Mouse (Mus musculus) heart, adult 18-20 months (tissue): Measurements from ENCODE around the gene Apln. TPM values are rescaled to one million over a fixed set of nuclear protein-coding genes. Genes with fewer than 3 reads are reported as not detected.

Experiments
- DNase-seq, 2 experiments: peaks; one replicate each; pipeline ENCODE4 v3.0.0; 2021 to 2022; ENCODE audit warnings: mixed read lengths in 1 of 2
- long read RNA-seq, 2 experiments: library from polyadenylated mRNA; stranded (forward); transcript quantifications; one replicate each; pipeline ENCODE4 v2.0.0; 2021
- total RNA-seq, 2 experiments: library from RNA; stranded (reverse); gene quantifications; 2 replicates each; pipeline ENCODE4 v1.2.3; 2021

The Apln gene
- total RNA-seq: 10 to 100 TPM in 1 of 2 experiments, 1 to 10 TPM in 1; 4.6 to 15.9 TPM
- long read RNA-seq, experiment 1, transcript Apln-201 (3 exons, 3,149 nt): major isoform, 10 of 11 reads
- long read RNA-seq, experiment 1, partial matches to known transcripts: 0 of 11 reads
- long read RNA-seq, experiment 1, other reads (novel, unspliced or antisense): 1 of 11 reads
- long read RNA-seq, experiment 2, transcript Apln-201 (3 exons, 3,149 nt): major isoform, 5 of 6 reads
- long read RNA-seq, experiment 2, partial matches to known transcripts: 1 of 6 reads
- long read RNA-seq, experiment 2, other reads (novel, unspliced or antisense): 0 of 6 reads

DNA sequence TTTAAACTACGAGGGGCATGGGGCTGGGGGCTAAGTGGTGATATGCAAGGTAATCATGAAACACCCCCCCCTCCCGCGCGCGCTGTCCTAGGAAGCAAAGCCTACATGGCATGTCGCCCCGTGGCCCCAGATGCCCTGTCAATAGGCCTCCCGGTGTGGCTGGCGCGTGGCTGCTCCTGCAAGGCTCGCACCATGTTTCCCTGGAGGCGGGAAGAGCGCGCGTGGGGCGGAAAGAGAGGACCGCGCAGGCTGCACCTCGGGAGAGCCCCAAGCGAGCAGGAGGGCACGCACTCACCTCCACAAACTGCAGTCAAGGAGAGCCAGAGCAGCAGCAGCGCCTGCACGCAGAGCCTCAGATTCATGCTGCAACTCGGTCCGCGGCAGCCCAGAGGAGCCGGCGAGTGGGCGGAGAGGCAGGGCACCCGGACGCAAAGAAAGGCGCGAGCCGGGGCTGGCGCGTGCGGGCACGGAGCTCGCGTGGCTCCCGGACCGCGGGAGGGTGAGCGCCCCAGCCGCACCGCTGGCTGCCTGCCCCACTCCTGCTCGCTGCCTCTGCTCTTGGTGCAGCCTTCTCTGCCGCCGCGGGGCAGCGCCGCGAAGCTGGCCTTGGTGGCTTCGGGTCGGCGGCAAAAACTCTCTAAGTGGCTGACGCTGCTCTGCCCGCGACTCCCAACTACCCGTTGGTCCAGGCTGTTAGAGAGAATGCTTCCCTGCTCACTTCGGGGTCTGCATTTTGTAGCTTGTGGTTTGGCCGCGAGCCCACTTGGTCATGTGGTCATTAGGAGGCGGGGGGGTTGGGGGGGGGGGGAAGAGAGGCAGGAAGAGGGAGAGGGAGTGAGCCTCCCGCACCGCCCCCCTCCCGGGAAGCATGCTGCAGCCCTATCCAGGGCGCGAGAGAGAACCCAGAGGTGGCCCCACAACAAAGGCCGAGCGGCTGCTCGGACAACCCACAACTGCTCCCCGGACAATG lies at the start of gene Apln:
Apln (minus strand) TSS at position 710 of the 970 bp plus-strand sequence.
- peak; percentile 27 to 39 for DNase-seq

DNA sequence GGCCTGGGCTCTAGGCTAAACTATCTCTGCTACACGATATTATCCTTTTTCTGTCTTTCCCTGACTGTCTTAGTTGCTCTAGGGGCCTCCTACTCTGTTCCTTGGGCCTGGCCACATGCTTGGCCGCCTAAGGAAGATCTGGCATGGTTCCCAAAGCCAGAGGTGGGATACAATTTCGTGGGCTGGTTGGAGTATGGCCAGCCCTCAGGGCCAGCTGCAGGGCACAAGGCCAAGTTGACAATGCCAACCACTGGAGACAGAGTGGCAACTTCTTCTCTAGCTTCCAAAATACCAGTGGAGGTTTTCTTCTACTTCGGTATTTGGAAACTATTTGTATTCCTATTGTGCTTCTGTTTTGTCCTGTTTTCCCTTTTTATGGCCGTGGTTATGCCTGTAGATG lies 47.7 kb upstream of the Apln start:
- DNase-seq: no peak

DNA sequence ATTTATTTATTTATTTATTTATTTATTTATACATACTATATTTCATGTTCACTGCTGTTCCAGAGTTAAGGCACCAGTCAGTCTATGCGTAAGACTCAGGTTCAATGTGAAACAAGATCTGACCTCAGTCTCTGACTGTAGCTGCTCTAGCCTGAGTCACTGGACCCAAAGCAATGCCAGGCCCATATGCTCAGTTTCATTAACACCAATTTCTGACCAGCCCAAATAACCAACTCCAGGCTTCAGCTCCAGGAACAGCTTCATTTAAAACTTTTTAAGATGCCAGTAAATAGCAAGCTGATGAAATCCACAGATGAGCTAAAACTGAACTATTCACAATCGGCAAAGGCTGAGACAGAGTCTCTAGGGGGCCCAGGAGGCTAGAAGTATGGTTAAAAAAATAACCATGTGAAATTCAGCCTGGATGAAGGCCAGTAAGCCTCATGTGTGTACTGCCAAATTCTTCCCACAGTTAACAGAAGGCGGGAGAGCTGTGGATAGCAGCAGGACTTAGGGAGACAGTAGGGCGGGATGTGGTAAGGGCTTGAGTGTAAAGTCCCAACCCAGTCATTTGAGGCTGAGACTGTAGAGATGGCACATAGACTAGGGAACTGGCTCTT lies 42.3 kb upstream of the Apln start:
- DNase-seq: peak; percentile 25 to 40

DNA sequence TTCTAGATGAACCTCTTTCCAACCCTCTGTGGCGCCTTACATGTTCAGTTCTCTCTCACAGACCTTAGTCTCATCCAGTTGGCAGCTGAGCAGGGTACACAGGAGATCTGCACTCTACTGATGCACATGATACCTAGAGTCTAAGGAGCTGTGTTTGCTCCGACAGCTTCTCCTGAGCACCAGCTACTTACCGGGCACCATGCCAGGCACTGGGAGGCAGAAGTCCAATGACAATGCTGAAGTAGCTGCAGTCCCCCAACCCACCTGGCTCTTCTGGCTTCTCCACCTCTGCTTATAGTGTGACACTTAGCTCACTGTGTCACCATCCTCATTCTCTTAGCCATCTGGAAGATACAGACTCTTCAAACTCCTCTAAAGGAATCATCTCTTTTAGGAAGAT lies 40.0 kb upstream of the Apln start:
- no peak for DNase-seq

DNA sequence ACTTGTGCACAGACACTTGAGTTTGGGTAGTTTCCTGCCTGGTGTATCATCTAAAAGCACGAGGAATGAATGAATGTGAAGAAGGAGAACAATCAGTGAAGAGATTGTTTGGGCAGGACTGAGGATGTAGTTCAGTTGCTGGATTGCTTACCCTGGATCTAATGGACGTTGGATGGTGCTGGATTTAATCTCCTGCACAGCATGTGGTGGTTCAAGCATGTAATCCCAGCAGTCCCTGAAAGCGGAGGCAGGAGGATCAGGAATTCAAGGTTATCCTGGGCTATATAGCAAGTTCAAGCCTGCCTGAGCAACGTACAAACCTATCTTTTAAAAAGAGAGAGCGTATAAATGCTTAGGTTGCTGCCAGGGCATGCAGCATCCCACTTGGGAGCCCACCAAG lies 37.7 kb upstream of the Apln start:
- no peak for DNase-seq

DNA sequence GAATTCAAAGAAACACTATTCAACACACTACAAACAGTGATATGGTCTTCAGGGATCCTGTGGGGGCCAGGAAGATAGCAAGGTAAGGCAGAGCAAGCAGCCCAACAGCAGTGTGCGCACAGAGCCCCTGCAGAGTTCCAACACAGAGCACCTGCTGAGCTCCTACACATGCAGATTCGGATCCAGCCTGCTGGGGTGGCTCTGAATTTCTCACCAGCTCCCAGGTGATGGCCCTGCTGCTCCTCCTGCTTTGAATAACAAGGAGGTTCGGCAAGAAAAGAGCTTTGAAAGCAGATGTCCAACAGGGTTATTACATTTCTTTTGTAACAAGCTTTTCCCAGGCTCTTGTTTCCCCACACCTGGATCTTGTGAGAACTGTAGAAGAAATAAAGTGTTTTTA lies 37.3 kb upstream of the Apln start:
- DNase-seq: no peak

DNA sequence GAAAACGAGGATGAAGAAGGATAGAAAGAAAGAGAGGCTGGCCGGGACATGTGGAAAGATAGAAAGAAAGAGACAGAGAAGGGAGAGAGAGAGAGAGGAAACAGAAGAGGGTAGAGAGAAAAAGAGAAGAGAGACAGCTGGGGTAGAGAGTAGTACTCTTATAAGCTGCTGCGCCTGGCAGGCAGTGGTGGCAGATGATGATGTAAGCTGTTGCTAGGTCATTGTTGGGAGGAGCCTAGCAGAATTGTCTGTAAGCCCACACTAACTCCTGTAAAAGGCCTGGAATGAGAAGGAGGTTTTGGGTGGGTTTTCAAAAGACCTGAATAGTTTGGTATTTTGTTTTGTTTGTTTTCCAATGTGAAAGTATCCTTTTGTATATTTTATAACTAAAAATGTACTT lies 32.2 kb upstream of the Apln start:
- no peak for DNase-seq

DNA sequence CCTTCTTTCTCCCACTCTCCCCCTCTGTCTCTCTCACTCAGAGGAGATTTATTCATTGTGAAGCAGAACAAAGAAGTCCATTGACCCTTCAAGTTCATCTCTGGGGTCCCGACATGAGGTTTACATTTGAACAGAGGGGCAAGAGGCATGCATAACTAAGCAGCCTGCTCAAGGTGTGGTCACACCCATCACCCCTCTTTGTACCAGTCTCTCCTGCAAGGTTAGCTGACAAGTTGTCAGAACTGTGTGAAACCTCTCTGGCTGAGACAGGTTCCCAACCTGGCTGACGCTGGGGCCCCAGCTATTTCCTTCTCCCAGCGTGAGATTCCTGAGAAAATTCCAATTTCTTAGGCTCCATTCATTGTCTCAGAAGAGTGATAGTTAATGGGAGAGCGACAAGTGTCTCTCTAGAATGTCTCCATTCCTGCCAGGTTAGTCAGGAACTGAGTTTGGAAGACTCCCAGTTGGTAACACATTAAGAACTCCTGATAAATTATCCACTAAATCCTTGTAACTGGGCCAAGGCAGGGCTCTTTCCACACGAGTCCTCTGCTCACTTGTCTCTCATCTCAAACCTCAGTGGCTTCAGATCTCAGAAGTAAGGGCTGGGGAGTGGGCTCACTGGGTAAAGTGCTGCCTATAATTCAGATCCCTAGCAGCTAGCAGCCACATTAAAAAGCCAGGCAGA lies 29.7 kb upstream of the Apln start:
- DNase-seq: no peak

DNA sequence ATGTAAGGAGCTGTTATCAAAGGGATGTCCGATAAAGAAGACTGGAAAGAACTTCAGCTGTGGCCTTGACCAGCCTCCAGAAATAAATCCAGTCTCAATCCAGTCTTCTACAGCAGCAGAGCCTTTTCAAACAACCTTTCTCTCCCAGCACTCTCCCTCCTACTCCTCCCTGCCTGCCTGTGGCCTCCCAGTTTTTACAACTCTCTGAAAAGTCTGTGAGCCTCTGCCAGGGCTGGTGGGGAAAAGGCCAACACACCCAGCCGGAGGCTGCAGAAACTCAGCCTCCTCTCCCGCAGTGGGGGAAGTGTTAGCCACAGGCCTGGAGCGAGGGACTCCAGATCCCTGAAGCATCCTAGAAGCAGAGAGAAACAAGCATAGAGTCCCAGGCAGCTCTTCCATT lies 27.8 kb upstream of the Apln start:
- DNase-seq: no peak

DNA sequence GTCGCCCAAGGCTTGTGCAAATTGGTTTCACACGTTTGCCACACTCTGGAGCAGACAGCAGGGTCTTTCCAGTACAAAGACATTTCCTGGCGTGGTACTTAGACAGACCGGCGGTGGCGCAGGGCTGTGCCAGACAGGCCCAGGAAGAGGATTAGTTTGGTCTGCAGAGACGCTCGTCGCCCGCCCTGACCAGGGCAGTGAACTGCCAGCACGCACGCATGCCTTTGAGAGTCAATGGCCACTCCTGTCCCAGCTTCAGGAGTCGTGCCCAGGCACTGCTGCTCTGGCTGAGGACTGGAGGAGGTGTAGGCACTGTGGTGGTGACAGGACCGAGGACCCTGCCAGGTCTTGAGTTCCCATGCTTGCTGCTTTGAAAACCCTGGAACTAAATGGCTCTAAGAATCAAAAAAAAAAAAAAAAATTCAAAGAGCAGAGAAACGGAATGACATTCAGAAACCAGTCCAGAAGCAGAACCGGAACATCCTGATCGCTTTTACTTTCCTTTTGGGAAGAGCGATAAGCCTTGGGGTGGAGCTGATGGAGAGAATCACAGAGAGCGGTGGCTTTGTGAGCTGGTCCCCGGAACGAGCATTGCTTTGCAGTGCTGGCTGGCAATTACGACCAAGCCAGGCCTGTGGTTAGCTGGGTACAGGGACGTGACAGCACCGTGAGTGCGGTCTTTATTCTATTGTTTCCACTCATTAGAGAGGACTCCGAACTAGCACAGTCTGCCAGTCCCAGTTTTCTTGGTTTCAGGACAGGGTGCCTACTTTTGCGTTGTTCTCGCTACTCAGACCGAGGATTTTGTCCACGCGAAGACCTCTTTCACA lies 19.7 kb upstream of the Apln start:
- peak; percentile 55 to 59 for DNase-seq

DNA sequence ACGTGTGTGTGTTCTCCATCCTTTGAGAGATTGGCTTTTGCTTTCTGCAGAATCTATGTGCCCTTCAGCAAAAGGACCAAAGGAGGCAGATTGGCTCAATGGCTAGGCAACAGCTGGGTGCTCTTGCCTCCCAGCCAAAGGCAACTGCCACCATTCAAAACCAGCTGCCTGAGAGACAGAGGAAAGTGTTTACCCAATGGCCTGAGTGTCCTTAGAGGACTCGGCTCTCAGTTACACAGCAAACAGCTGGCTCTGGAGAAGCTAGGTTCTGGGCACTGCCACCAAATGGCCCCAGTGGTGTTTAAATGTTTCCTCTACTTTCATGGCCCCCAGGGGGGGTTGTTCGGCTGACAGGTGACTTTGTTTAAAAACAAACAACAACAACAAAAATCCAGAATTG lies 19.1 kb upstream of the Apln start:
- no peak for DNase-seq

DNA sequence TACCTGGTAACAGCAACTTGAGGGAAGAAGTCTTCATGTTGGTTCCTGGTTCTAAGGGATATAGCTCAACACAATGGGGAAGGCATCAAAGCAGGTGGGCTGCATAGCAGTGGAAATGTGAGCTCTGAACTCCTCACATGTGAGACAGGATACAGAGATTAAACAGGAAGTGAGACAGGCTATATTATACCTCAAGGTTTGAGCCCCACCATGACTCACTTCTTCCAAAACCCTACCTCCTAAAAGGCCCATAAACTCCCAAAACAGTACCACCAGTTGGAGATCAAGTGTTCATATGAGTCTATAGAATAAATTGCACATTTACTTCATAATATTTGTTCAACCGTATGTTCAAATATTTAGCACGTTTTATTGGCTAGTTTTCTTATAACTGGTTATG lies 11.7 kb upstream of the Apln start:
- no peak for DNase-seq

DNA sequence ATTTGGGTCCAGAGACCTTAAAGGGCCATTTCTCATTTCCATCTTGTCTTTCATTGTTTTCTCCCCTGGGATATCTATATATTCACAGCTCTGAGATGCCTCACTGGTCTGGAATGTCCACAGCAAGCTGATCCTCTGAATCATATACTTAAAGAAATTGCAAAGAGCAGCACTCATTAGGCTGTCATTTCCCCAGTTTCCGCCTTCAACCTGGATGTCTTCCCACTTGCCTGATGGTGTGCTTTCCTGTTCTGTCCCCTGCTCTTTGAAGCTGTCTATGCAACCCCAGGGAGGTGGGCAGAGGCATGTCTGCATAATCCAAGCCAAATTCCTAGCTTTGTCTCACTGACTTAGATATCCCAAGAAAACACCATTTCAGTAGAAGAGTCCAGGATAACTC lies 9.6 kb upstream of the Apln start:
- no peak for DNase-seq

DNA sequence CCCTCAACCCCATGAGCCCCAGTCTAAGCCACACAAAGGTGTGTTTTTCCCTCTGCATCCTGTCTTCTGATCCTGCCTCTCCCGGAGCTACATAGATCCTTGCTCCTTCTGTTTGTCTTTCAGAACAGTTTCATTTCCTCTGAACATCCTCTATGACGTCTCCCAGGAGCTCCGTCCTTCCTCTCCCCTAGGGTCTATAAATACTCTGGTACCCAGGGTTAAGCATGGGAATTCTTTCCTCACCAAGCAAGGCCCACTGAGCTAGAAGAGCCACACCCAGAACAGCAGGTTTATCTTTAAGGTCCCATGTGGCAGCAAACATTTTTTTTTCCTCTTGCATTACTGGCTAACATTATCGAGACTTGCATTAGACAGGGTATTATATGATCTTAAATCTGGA lies 8.1 kb upstream of the Apln start:
- no peak for DNase-seq

DNA sequence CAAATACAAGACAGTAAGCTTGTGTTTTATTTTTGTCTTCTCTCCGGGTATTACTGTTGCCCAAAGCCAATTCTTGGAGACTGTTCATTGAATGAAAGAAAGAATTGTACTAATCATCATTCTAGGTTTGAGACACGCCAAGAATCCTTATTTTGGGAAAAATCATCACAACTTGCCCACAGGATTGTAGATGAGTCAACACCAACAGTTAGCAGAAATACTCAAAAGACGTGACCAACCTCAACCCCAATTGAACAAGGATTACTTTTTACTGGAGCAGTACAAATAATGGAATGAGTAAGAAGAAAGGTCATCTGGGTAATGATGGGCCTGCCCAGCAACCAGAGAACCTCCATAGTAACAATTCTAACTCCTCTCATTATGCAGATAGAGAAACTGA lies 5.7 kb upstream of the Apln start:
- DNase-seq: no peak

DNA sequence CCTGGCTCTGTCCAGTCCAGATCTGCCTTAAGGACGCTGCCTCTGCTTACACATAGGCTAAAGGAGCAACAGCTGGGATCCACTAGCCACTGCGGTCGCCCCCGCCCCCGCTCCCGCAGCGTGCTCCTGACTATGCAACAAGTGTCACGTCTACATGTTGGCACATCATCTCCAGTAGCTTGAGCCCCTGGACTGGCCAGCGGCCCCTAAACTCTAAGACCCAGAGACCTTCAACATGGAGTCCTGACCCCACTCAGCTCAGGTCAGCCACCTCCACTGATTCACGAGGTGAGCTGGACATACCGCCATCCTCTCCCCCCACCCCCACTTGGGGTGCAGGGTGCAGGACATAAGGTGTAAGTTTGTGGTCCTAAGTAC lies 898 bp downstream of the Apln start:
- DNase-seq: peak in 1 of 2 experiments; percentile 10

DNA sequence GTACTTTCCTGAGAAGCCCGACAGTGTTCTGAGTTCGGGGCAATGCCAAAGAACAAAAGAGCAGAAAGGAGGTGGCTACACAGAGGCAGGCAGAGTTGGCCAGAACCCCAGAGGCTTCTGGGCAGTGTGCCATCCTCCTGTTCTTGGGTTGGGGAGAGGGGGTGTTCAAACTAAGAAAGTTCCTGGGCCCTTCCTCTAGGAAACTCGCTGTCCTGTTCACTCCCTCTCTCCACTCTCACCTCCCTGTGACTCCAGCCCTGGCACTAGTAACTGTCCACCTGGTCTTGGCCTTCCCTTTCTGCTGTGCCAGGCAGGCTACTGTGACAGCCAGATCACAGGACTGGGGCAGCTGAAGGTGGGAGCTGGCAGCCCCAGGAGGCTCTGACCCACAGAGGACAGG lies 1.6 kb downstream of the Apln start:
- peak in 1 of 2 experiments; percentile 50 for DNase-seq

DNA sequence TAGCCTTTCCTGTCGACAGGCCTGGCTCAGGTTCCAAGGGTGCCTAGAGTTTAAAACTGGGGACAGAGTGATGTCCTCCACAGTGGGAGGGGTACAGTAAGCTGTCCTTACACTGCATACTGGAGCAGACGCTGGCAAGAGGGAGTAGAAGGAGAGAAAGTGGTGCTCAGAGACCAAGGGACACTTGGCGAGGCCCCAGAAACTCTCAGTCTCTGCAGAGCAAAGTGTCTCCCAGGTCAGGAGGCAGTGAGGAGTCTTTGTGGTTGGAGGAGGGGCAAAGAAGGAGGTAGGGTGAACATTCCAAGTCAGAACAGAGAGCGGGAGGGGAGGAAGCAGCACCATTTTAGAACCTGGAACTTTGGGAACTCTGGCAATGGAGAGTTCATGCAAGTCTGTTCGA lies 2.8 kb downstream of the Apln start:
- DNase-seq: no peak

DNA sequence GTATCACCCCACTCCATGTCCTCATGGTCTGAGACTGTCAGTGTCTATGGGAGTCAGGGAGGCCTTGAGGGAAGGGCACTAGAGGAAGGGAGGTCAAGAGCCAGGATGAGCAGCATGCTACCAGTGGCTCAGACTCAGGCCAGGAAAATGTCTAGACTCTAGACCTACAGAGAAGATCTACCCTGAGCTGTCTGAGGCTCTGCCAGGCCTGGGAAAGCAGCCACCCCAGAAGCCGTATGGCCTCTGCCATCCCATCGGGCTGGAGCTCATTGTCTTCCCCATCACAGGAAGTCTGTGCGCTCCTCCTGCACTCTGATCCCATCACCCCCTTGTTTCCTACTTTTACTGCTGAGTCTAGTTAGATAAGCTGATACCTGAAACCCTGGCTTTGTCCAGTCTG lies 4.1 kb downstream of the Apln start:
- no peak for DNase-seq

DNA sequence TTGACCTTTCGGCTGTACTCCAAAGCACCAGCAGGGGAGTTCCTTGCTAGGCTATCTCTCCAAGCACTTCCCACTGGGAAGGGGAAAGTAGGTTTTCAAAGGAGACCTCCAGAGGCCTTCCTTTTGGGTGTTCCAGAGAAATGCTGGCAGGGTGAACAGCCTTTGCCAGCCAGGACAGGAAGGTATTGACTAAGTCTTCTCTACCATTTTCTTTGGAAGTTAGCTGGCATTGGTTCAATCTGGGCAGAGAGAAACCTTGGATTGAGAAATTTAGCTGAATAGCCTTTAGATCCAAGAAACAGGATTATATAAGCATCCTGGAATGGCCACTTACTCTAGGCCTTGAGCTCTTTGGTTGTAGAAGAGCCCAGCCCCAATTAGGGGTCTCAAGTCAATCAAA lies 11.8 kb downstream of the Apln start:
- DNase-seq: no peak

DNA sequence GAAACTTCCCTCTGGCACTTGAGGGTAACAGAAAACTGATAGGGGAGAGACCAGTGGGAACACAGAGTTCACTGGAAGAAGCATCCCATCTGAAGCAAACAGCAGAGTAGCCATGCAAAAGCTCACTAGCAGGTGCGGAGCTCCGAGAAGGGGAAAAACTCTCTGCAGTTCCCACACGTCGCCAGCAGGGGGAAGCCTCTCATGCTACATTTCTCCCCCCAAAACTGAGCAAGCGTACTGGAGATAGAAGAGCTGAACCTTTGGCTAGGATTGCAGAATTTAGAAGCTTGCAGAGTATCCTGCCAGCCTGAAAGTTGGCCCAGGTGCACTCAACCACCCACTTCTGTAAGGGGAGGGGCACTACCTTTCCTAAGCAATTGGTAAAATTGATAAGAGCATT lies 14.7 kb downstream of the Apln start:
- DNase-seq: peak; percentile 47 to 82

DNA sequence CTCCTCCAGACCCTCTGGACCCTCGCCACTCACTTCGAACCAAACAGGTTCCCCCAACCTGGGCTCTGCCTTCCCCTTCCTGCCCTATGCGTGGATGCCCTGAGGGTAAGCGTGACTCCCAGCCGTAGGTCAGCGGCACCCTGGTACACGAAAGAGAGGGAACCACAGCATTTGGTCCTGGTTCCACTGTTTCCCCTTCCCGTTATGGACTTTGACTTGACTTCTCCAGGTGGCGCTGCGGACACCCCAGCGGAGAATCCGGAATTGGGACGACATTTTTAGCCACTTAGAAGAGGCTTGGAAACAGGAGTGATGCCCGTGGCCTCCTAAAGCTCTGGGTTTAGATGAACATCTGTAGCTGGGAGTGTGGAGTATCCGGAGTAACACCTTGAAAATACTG lies 15.3 kb downstream of the Apln start:
- DNase-seq: no peak
